Mouse (Mus musculus): Measurements from ENCODE around the gene Zfp189.

The Zfp189 gene

DNA sequence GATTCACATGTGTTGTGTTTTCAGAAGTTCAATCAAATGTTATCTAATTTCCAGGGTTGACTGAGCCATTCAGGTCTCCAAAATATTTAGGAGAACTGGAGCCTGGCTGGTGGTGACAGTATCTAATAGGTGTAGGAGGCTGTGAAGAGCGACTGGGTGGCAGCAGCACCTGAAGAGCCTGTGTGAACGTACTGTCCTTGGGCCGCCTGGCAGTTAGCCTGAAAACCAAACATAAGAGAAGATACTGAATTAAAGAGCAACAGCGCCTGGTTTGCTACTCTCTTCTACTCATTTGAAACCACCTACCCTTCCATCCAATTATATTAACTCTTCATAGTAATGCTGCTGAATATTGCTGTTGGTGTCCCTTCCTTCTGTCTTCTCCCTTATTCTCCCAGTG lies 15.7 kb downstream of the Zfp189 start:
- DNase-seq (ENCODE audit: low spot score in 2 of 2), result no peak

- DNase-seq (ENCODE audit: low spot score in 2 of 2), result no peak
These were observed 18.7 kb downstream of the Zfp189 start for GRCm38 (mm10) chr4:49539665-49540064.

GRCm38 (mm10) chr4:49540966-49541365 lies 20.0 kb downstream of the Zfp189 start:
- no peak for DNase-seq (ENCODE audit: low spot score in 2 of 2)

GRCm38 (mm10) chr4:49546026-49546425 lies 25.1 kb downstream of the Zfp189 start:
- DNase-seq (ENCODE audit: low spot score in 2 of 2), result no peak

GRCm38 (mm10) chr4:49546873-49547543 lies 26.0 kb downstream of the Zfp189 start:
- DNase-seq (ENCODE audit: low spot score in 2 of 2), result no peak

GRCm38 (mm10) chr4:49547544-49548219 lies 26.7 kb downstream of the Zfp189 start:
- DNase-seq (ENCODE audit: low spot score in 2 of 2), result no peak

- no peak for DNase-seq (ENCODE audit: low spot score in 2 of 2)
These were observed 28.4 kb downstream of the Zfp189 start, which contains the start of gene Aldob for GRCm38 (mm10) chr4:49549383-49549782. Gene Aldob, minus strand, starts transcription at chr4:49549546.

GRCm38 (mm10) chr4:49553380-49553779 lies 32.4 kb downstream of the Zfp189 start:
- no peak for DNase-seq (ENCODE audit: low spot score in 2 of 2)

- no peak for DNase-seq (ENCODE audit: low spot score in 2 of 2)
These were observed 36.4 kb downstream of the Zfp189 start for GRCm38 (mm10) chr4:49557375-49557774.

DNA sequence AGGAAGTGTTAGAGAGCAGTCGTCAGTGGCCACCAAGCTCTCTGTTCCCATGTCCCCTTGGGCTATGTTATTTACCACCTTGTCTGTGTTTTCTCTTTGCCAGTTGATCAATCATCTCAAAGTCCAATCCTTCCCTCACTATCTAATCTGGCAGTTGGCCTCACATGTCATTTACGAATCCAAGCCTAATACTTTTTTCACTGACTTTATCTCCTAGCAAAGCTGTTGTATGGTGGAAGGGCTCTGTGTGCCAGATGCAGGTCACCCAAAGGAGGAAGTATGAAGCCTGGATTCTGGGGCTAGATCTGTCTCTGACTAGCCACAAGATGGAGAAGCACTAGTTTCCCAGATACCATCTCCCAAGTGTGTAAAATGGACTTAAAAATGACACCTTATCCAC lies 37.2 kb downstream of the Zfp189 start:
- no peak for DNase-seq (ENCODE audit: low spot score in 2 of 2)

DNA sequence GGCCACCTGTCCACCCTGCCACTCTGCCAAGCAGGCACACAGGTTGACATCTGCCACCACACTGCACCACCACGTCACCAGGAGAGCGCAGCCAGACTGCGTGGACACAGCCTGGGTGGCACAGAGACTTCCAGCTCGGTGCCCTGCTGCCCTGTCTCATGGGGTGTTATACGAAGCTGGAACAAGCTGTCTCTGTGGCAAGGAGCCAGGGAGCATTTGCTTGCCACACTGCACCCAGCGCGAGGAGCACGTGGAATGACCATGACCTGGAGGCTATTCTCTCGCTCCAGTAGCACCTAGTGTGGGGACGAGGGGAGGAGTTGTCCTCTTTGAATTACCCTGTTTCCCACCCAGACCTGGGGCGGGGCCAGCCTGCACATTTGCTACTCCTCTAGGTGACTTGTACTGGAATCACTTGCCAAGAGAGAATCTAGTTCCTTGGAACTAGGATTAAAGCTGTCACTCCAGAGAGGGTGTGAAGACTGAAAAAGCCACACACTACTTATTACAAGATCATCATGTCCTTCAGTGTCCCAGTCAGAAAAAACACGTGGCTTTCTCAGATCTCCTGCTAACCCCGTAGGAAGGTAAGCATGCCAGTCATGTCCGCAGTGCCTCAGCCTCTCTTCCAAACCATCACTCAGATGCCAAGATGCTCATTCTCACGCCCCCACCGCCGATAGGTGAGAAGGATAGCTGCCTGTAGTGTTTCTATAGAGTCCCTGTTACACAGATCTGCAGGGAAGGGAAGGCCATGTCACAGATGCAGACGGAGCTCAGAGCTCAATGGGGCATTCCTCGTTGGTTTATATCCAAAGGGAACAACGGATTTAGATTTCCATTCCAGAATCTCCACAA lies 39.2 kb downstream of the Zfp189 start:
- DNase-seq (ENCODE audit: low spot score in 2 of 2), result no peak

DNA sequence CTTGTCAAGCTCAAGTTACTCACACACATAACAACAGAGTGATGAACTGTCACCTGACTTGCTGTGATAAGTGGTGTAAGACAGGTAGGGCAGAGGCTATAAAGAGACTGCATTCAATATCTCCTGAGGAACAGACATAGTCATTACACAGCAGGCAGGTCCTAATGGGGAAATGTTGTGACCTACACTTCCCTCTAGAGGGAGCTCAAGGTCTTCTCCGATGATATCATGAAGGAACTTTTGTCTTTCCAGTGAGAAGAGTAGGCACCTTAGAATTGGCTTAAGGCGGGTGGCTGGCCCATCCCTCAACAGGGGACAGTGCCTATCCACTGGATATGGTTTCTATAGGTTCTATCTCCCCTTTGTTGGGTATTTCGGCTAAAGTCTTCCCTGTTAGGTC lies 46.6 kb downstream of the Zfp189 start:
- DNase-seq (ENCODE audit: low spot score in 2 of 2), result peak in 1 of 2 experiments; percentile 18

- DNase-seq (ENCODE audit: low spot score in 2 of 2), result no peak
These were observed 51.2 kb downstream of the Zfp189 start for GRCm38 (mm10) chr4:49572194-49572593.

All from spleen, postnatal 14 days (tissue).